Mouse (Mus musculus): ENCODE results near the gene Pja2. TPM values are rescaled to one million over a fixed set of nuclear protein-coding genes. Genes with fewer than 3 reads are reported as not detected.
"Not testable (repeated sequence)": the region's sequence is repeated elsewhere in the genome, so short reads cannot be mapped to it uniquely, and the experiment has no call there.

Gene Pja2
- 100 to 1,000 TPM; 134 to 152 TPM for total RNA-seq (2021)
- long read RNA-seq, experiment 1, full-length matches to known transcripts, result 288 of 314 reads
- long read RNA-seq, experiment 1, partial matches to known transcripts, result 14 of 314 reads
- long read RNA-seq, experiment 1, other reads (novel, unspliced or antisense), result 12 of 314 reads
- long read RNA-seq, experiment 2, full-length matches to known transcripts, result 220 of 241 reads
- long read RNA-seq, experiment 2, partial matches to known transcripts, result 18 of 241 reads
- long read RNA-seq, experiment 2, other reads (novel, unspliced or antisense), result 3 of 241 reads

GRCm38 (mm10) chr17:64331898-64332769, at the start of gene Pja2:
Gene Pja2 (minus strand): TSS chr17:64331916.
- peak; percentile 100 for DNase-seq

DNA sequence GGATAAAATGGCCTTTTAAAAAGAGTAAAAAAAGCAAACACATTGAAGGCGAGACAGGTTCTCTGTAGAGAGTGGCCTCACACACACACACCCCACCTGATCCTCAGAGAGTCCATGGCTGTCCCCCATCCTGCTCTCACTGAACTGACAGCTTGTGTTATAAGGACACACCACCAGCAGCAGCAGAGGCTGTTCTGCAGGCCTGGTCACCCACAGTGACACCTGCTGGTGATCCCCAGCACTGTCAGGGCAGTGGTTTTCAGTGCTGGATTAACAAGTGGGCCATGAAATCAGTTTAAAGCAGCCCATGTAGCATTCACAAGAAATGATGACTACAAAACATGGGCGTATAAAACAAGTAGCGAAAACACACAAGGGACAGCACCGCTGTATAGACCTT, 43.6 kb upstream of the Pja2 start:
- peak; percentile 79 for DNase-seq

- peak; percentile 35 for DNase-seq
Measured at GRCm38 (mm10) chr17:64363694-64364093, 32.0 kb upstream of the Pja2 start.

DNA sequence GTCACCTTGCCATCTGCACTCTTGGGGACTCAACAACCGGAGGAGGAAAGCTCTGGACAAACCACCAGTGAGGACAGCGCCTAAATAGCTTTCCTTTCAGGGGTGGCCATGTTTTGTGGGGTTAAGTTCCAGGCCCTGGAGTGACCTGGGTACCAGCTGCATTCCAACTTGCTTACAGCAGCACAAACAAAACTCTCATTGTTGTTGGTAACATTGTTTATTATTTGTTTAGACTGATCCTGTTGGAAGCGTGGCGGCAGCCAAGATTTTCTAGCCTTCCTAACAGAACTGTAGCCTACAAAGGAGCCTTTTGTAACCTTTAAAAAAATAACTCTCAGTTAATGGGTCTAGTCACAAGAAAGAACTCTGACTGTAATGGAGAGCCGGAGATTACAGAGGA, 30.9 kb upstream of the Pja2 start:
- DNase-seq, result no peak

DNA sequence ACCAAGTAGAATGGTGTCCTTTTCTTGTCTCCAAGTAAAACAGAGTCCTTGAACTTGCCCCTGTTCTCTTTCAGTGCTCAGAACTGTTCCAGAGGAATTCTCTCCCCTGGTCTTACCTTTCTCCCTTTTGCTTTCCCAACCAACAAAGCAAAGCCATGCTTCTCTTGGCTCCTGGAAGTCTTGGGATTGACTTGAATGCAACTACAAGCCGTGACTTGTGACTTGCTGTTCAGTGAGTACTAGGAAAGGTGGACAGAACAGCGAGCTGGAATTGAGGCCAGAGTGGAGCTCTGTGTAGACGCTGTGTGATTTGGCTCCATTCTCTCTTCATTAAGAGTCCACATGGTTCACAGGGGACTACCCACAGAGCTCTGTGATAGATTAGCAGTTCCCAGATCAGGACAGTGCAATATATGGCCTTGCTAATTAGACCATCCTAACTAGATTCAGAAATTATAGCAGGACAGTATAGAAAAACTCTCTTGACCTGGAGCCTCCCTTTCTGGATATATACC, 30.3 kb upstream of the Pja2 start:
- no peak for DNase-seq

GRCm38 (mm10) chr17:64353940-64354339, 22.2 kb upstream of the Pja2 start:
- DNase-seq, result no peak

DNA sequence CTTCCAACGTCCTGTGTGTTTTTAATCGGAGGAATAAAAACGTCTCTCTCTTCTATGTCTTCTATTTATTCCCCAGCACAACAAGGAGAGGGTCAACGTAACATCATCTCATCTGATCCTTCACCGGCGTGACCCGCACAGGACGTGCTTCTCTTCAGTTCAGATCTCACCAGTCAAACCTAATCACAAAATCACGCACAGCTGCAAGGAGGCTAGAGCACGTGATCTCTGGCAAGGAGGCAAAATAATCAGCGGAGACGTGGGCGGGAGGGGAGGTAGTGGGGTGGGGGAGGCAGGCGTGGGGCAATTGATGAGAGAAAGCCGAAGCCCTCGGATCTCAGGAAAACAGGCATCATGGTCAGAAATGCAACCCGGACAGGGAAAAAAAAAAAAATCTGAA, 14.4 kb upstream of the Pja2 start:
- DNase-seq, result no peak

GRCm38 (mm10) chr17:64344576-64345172, 13.0 kb upstream of the Pja2 start:
- no peak for DNase-seq

DNA sequence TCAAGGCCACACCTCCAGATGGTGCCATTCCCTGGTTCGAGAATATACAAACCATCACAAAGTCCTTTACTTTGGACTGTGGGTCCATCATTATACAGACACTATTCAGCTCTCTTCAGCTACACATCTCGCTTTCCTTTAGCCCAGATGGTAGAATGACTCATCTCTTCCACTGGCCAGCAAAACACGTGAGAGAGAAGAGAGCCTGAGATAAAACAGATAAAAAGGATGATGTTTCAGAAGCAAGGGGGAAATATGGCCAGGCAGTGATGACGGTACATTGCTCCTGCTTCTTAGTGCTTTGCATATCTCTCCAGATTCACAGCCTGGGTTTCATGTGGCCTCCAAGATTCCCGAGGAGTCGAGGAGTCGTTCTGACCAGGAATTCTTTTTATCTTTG, 10.0 kb upstream of the Pja2 start:
- no peak for DNase-seq

- no peak for DNase-seq
Measured at GRCm38 (mm10) chr17:64339752-64340151, 8.0 kb upstream of the Pja2 start.

DNA sequence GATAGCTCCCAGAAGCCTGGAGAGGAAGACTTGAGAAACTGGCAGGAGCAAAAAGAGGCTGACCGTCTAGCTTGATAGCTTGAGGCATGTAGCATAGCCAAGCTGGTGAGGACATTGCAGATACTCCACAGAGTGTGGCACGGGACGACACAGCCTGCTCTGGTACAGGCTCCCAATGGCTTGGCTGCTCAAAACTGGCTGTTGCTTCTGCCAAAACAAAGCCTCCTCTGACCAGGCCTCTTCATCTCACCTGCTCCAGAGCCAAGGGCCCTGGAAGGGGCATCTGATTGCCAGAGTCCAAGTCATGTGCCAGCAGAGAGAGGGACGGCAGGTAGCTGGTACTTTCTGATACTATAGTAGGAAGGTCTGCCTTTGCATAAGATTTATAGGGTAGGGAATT, 5.5 kb upstream of the Pja2 start:
- DNase-seq, result no peak

GRCm38 (mm10) chr17:64333956-64334355, 2.2 kb upstream of the Pja2 start:
- DNase-seq, result no peak

GRCm38 (mm10) chr17:64332770-64333096, 1.0 kb upstream of the Pja2 start:
- no peak for DNase-seq

- DNase-seq, result no peak
Measured at GRCm38 (mm10) chr17:64331291-64331897, 322 bp downstream of the Pja2 start.

DNA sequence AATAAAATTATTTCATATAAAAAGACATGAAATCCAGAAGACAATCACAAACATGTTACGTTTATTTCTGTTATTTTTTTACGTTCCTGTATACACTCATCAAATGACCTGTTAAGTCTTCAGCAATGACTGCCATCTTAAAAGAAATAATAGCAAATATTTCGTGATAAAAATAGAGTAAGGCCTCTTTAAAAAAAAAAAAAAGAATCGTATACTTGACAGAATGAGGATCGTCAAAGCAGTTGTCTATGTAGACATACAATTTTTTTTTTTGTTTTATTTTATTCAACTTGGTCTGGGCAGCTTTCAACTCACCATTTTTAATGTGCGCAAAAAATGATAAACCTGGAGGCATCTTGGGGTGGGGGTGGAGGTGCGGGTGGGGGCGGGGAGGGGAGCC, 831 bp downstream of the Pja2 start:
- no peak for DNase-seq

GRCm38 (mm10) chr17:64324556-64324955, 7.2 kb downstream of the Pja2 start:
- no peak for DNase-seq

- no peak for DNase-seq
Measured at GRCm38 (mm10) chr17:64315428-64315827, 16.3 kb downstream of the Pja2 start.

GRCm38 (mm10) chr17:64314523-64314922, 17.2 kb downstream of the Pja2 start:
- not testable (repeated sequence) for DNase-seq

DNA sequence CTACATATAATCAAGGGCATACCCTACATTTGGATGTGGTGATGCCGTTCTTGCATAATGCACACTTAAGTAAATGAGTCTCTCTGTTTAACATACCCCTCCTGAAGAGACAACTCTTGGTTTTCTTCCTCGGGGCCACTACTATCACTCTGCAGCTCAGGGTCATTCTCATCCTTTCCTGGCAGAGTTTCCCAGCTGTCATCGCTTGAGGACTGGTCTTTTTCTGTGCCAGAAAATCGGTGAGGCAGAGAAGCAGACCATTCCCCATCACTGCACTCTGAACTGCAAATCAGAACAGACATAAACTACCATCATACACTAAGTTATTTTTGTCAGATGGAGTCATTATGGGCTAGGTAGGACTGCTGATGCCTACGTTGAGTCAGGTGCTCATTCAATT, 34.1 kb downstream of the Pja2 start:
- DNase-seq, result no peak

GRCm38 (mm10) chr17:64292740-64293139, 39.0 kb downstream of the Pja2 start:
- no peak for DNase-seq

DNA sequence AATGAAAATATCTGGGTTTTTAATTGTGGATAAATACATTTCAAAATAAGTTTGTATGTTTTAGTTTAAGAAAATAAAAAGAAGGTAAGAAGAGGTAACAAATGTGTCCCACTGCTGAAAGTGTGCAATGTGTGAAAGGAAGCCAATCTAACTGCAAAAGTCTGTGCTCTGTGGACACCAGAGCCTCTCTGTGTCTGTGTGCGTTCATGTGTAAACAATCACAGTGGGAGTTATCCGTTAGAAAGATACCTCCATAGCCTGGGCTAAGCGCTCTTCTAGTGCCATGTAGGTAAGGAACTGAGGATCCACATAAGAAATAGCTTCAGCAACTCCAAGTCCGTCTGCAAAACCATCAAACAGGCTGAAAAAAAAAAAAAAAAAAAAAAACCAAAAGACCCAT, 42.0 kb downstream of the Pja2 start:
- no peak for DNase-seq

- DNase-seq, result no peak
Measured at GRCm38 (mm10) chr17:64288000-64288399, 43.7 kb downstream of the Pja2 start.

DNA sequence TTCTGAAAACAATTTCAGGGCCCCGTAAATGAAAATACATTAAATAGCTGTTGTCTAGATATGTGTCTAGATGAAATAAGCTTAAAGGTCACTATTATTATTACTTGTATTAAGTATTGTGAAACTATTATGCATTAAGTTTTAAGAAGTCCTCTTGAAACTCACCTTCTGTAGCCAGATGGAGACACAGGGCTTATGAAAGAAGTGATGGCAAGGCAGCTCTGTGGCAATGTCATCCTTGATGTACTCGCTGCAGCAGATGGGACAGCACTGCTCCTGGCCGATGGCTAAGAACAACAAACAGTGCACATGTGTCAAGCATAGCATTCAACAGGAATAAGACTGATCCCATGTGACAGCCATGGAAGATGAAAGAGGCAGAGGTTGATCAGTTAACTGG, 44.9 kb downstream of the Pja2 start:
- DNase-seq, result no peak
